Mouse (Mus musculus) midbrain, embryonic 12.5 days (tissue): Measurements from ENCODE around the gene Ccm2. TPM values are rescaled to one million over a fixed set of nuclear protein-coding genes. Genes with fewer than 3 reads are reported as not detected.

Experiments
- ATAC-seq: fragments of 200-750 bp; cut with Nextera tagmentation; 2 replicates; pipeline ENCODE4 v1.8.0; 2017; ENCODE audit warnings: low read depth, moderate TSS enrichment, moderate library complexity; ENCODE audit not compliant: low FRiP score
- H3K27ac ChIP-seq: fragments of 300-500 bp; sonication (generic); replicated peaks from 2 replicates; pipeline ENCODE4 v1.5.1; 2016; ENCODE audit warnings: mild to moderate bottlenecking
- H3K27me3 ChIP-seq: fragments of 300-500 bp; sonication (generic); 2 replicates; pipeline ENCODE4 v1.6.1; 2016; ENCODE audit warnings: mild to moderate bottlenecking
- H3K36me3 ChIP-seq: fragments of 300-500 bp; sonication (generic); 2 replicates; pipeline ENCODE4 v1.6.1; 2016
- H3K4me1 ChIP-seq: fragments of 300-500 bp; sonication (generic); 2 replicates; pipeline ENCODE4 v1.6.1; 2016
- H3K4me2 ChIP-seq: fragments of 300-500 bp; sonication (generic); replicated peaks from 2 replicates; pipeline ENCODE4 v1.6.1; 2016; ENCODE audit warnings: mild to moderate bottlenecking, moderate library complexity
- H3K4me3 ChIP-seq: fragments of 300-500 bp; sonication (generic); 2 replicates; pipeline ENCODE4 v1.5.1; 2016; ENCODE audit warnings: mild to moderate bottlenecking
- H3K9ac ChIP-seq: fragments of 300-500 bp; sonication (generic); replicated peaks from 2 replicates; pipeline ENCODE4 v1.6.1; 2016; ENCODE audit warnings: mild to moderate bottlenecking, moderate library complexity
- H3K9me3 ChIP-seq: fragments of 300-500 bp; sonication (generic); 2 replicates; pipeline ENCODE4 v1.6.1; 2016; ENCODE audit warnings: mild to moderate bottlenecking
- WGBS: fragments of 180-500 bp; shearing (Covaris S2); methylation state at CpG from one replicate; pipeline ENCODE4 v1.1.7; 2016; 5-methylcytosine and 5-hydroxymethylcytosine counted together
- polyA plus RNA-seq: library from polyadenylated mRNA; unstranded; fragments of >200 nt; fragmentation: Nextera tagmentation; extraction: Ambion mirVana; gene quantifications from 2 replicates; pipeline ENCODE4 v1.2.1, GENCODE M21; 2016

The Ccm2 gene
- polyA plus RNA-seq, 1 experiment from 2014 or later = 87.5 TPM

- H3K4me3 ChIP-seq = no peak overlapping the region
- H3K36me3 ChIP-seq = peaks cover 96% of the 10 kb centered on the region
- H3K9me3 ChIP-seq = no peaks in the 10 kb centered on the region
- 94% methylated on average over 12 of the region's 12 CpGs for WGBS
- H3K27ac ChIP-seq = no peak overlapping the region
- H3K9ac ChIP-seq = no peak overlapping the region
- no peaks in the 10 kb centered on the region for H3K4me1 ChIP-seq
- no peak for ATAC-seq
- no peak overlapping the region for H3K4me2 ChIP-seq
- H3K27me3 ChIP-seq = no peaks in the 10 kb centered on the region
These were observed 68.8 kb downstream of the Ccm2 start for GRCm38 (mm10) chr11:6615250-6616205.

GRCm38 (mm10) chr11:6623704-6624103 is 77.0 kb downstream of the Ccm2 start:
- WGBS = 94% methylated on average over 10 of the region's 10 CpGs
- no peak overlapping the region; the same call in 1 of the 2 replicates for H3K9ac ChIP-seq
- no peak overlapping the region for H3K4me2 ChIP-seq
- no peaks in the 10 kb centered on the region for H3K9me3 ChIP-seq
- H3K4me1 ChIP-seq = peaks cover 26% of the 10 kb centered on the region
- ATAC-seq = no peak
- no peak overlapping the region for H3K4me3 ChIP-seq
- no peaks in the 10 kb centered on the region; the same call in 1 of the 2 replicates for H3K27me3 ChIP-seq
- H3K27ac ChIP-seq = no peak overlapping the region
- H3K36me3 ChIP-seq = peaks cover 53% of the 10 kb centered on the region

GRCm38 (mm10) chr11:6624619-6625382 is 78.1 kb downstream of the Ccm2 start:
- Histone ChIP-seq H3K36me3 (peaks cover 42% of the 10 kb centered on the region), H3K4me2 (peak overlapping the region; percentile 58), H3K4me3 (peak overlapping the region; percentile 82), H3K9me3 (no peaks in the 10 kb centered on the region), H3K27ac (no peak overlapping the region), H3K9ac (peak overlapping the region; percentile 45), H3K27me3 (no peaks in the 10 kb centered on the region; the same call in 1 of the 2 replicates), H3K4me1 (peaks cover 26% of the 10 kb centered on the region)
- 71% methylated on average over 14 of the region's 14 CpGs for WGBS
- no peak for ATAC-seq

GRCm38 (mm10) chr11:6625478-6626387 is 79.0 kb downstream of the Ccm2 start, which contains the start of gene Tbrg4:
TSS of gene Tbrg4 (minus strand) at chr11:6626067.
- Histone ChIP-seq H3K4me1 (peaks cover 26% of the 10 kb centered on the region), H3K36me3 (peaks cover 32% of the 10 kb centered on the region), H3K4me2 (peak within 1 kb of the TSS; percentile 68), H3K27ac (peak within 1 kb of the TSS; percentile 80), H3K4me3 (peak within 1 kb of the TSS; percentile 82), H3K9ac (peak within 1 kb of the TSS; percentile 77), H3K9me3 (no peaks in the 10 kb centered on the region), H3K27me3 (no peaks in the 10 kb centered on the region; the same call in 1 of the 2 replicates)
- peak; percentile 94 for ATAC-seq
- WGBS = under 1% methylated on average over 66 of the region's 66 CpGs

DNA sequence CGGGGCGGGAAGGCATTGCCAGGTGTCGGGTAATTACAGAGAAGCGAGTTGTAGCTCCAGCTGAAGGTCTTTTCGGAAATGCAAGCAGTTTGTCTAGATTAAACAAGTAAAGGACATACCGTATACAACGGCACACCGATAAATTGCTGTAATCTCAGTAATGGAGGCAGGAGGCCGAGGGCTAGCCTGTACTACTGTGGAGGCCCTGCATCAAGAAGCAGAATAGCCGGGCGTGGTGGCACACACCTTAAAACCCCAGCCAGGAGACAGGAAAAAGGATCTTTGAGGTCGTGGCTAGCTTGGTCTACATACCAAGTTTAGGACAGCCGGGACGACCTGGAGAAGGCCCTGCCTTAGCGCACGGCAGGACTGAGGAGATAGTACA is 79.7 kb downstream of the Ccm2 start:
- Histone ChIP-seq H3K4me2 (peak overlapping the region; percentile 68), H3K4me1 (peaks cover 26% of the 10 kb centered on the region), H3K9ac (peak overlapping the region; percentile 77), H3K4me3 (peak overlapping the region; percentile 82), H3K36me3 (peaks cover 26% of the 10 kb centered on the region), H3K9me3 (no peaks in the 10 kb centered on the region), H3K27ac (peak overlapping the region; percentile 80), H3K27me3 (no peaks in the 10 kb centered on the region; the same call in 1 of the 2 replicates)
- ATAC-seq = peak; percentile 17
- WGBS = 14% methylated on average over 16 of the region's 16 CpGs

DNA sequence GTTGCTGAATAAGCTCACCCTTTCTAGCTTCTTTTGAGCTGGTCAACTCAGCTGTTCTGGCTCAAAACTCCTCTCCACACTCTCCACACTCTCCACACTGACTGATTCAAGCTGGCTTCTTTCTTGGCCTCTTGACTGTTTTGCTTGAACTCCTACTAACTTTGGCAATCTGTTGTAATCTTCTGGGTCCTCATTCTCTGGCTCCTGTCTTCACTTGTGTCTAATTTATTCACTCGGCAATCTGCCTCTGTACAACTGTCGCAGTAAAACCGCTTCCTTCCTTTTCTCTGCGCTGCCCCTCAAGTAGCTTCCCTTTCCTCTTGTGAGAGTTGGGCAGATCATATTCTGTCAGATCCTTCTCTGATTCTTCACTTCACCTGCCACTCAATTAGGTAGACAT is 81.0 kb downstream of the Ccm2 start:
- no peak overlapping the region for H3K9ac ChIP-seq
- H3K36me3 ChIP-seq = peaks cover 14% of the 10 kb centered on the region
- peaks cover 26% of the 10 kb centered on the region for H3K4me1 ChIP-seq
- ATAC-seq = no peak
- H3K4me3 ChIP-seq = no peak overlapping the region
- H3K4me2 ChIP-seq = no peak overlapping the region
- no peaks in the 10 kb centered on the region for H3K9me3 ChIP-seq
- 86% methylated on average over 4 of the region's 4 CpGs for WGBS
- H3K27ac ChIP-seq = no peak overlapping the region
- H3K27me3 ChIP-seq = no peaks in the 10 kb centered on the region; the same call in 1 of the 2 replicates

- Histone ChIP-seq H3K9ac (no peak overlapping the region), H3K4me3 (no peak overlapping the region), H3K4me2 (no peak overlapping the region), H3K36me3 (peaks cover 6% of the 10 kb centered on the region), H3K9me3 (no peaks in the 10 kb centered on the region), H3K4me1 (peaks cover 22% of the 10 kb centered on the region), H3K27me3 (no peaks in the 10 kb centered on the region; the same call in 1 of the 2 replicates), H3K27ac (no peak overlapping the region)
- ATAC-seq = no peak
- 24% methylated on average over 4 of the region's 4 CpGs for WGBS
These were observed 81.9 kb downstream of the Ccm2 start for GRCm38 (mm10) chr11:6628568-6628967.

GRCm38 (mm10) chr11:6629655-6630054 is 83.0 kb downstream of the Ccm2 start:
- no peak overlapping the region for H3K9ac ChIP-seq
- H3K4me2 ChIP-seq = no peak overlapping the region
- H3K27me3 ChIP-seq = no peaks in the 10 kb centered on the region; the same call in 1 of the 2 replicates
- no peak overlapping the region for H3K4me3 ChIP-seq
- H3K9me3 ChIP-seq = no peaks in the 10 kb centered on the region
- H3K36me3 ChIP-seq = no peaks in the 10 kb centered on the region
- no peak overlapping the region for H3K27ac ChIP-seq
- peaks cover 14% of the 10 kb centered on the region for H3K4me1 ChIP-seq
- ATAC-seq = no peak

DNA sequence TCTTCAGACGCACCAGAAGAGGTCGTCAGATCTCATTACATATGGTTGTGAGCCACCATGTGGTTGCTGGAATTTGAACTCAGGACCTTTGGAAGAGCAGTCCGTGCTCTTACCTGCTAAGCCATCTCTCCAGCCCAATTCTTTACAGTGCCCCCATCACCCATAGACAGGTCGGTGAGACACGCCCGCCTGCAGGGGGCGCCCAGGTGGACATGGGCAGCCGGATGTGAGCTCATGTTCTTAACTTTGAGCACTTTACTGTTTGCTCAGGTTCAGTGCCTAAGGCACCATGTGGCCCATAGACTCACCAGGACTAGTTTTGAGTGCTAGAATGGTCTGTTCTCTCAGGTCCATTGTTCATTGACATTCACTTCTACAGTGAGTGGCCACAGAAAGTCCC is 89.5 kb downstream of the Ccm2 start:
- ATAC-seq = no peak
- no peak overlapping the region for H3K9ac ChIP-seq
- no peak overlapping the region for H3K27ac ChIP-seq
- no peaks in the 10 kb centered on the region for H3K4me1 ChIP-seq
- no peaks in the 10 kb centered on the region for H3K27me3 ChIP-seq
- no peak overlapping the region for H3K4me2 ChIP-seq
- H3K9me3 ChIP-seq = no peaks in the 10 kb centered on the region
- no peaks in the 10 kb centered on the region for H3K36me3 ChIP-seq
- no peak overlapping the region for H3K4me3 ChIP-seq
- 77% methylated on average over 8 of the region's 8 CpGs for WGBS

DNA sequence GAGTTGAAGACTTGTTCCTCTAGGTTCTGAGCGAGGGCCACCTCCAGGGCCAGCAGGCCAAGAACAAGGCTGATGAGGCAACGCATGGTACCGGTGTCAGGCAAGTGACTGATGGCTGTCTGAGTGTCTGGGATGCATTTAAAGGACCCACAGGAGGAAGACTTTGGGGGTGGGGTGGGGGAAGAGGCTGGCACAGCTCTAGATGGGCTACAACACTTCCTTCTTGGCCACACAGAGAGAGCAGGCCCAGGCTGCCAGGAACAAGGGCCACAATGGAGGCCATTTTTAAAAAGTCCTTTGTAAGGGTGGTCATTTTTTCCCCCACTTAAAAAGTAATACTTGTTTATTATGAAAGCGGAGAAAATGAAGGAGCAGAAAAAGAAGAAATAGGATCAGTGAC is 91.8 kb downstream of the Ccm2 start, which contains the start of gene Wap:
TSS of gene Wap (minus strand) at position 101 of the 400 bp plus-strand sequence.
- Histone ChIP-seq H3K27ac (no peak within 1 kb of the TSS), H3K4me1 (no peaks in the 10 kb centered on the region), H3K9me3 (no peaks in the 10 kb centered on the region), H3K36me3 (no peaks in the 10 kb centered on the region), H3K4me2 (no peak within 1 kb of the TSS), H3K4me3 (no peak within 1 kb of the TSS), H3K27me3 (no peaks in the 10 kb centered on the region), H3K9ac (no peak within 1 kb of the TSS)
- WGBS = 91% methylated on average over 4 of the region's 4 CpGs
- ATAC-seq = no peak

- ATAC-seq = no peak
- Histone ChIP-seq H3K27ac (no peak overlapping the region), H3K9ac (no peak overlapping the region), H3K4me1 (no peaks in the 10 kb centered on the region), H3K4me2 (no peak overlapping the region), H3K4me3 (no peak overlapping the region), H3K36me3 (no peaks in the 10 kb centered on the region), H3K27me3 (no peaks in the 10 kb centered on the region), H3K9me3 (no peaks in the 10 kb centered on the region)
- 72% methylated on average over 6 of the region's 6 CpGs for WGBS
These were observed 92.4 kb downstream of the Ccm2 start for GRCm38 (mm10) chr11:6639072-6639471.
